Mouse (Mus musculus) lung, adult 2 months (tissue): ENCODE results near the gene Lmbr1.

Experiments used
- CTCF ChIP-seq: fragments of 200-500 bp; IDR thresholded peaks from 2 replicates; pipeline ENCODE4 v1.5.1; 2011; ENCODE audit warnings: mild to moderate bottlenecking, low read length, control low read depth; ENCODE audit not compliant: insufficient read depth
- POLR2A ChIP-seq: fragments of 200-500 bp; IDR thresholded peaks from 2 replicates; pipeline ENCODE4 v1.6.1; 2011; ENCODE audit warnings: low read depth, mild to moderate bottlenecking, control low read depth, low read length, borderline replicate concordance; ENCODE audit errors: extremely low read depth

GRCm38 (mm10) chr5:29274746-29275145 is 103.4 kb downstream of the Lmbr1 start:
- TF ChIP-seq CTCF, result no peak
- TF ChIP-seq POLR2A, result no peak
